Mouse (Mus musculus): ENCODE data around the gene Atp8b2. TPM values are rescaled to one million over a fixed set of nuclear protein-coding genes. Genes with fewer than 3 reads are reported as not detected.

Gene Atp8b2
- polyA plus RNA-seq, 1 experiment from 2014 or later: 10.3 TPM

DNA sequence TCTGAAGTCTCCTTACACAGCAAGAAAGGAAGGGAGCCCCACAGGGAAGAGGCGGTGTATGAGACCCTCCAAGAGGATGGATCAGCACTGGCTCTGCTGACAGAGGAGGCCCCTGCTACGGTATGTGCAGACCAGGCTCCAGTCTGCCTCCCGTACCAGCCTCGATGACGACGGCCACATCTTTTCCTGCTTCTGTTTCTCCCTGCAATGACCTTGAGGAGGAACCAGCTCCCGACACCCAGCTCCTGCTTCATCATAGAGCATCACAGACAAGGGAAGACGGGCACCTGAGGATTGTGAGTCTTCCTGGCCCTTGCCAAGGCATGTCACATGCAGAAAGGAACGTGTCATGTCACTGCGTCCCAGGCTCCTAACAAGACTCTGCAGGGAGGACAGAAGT lies 65.3 kb downstream of the Atp8b2 start:
- Histone ChIP-seq H3K9me3 (no peaks in the 10 kb centered on the region), H3K4me1 (peaks cover 27% of the 10 kb centered on the region), H3K27me3 (replicated peaks) (peaks cover 23% of the 10 kb centered on the region), H3K4me3 (no peak overlapping the region), H3K36me3 (no peaks in the 10 kb centered on the region), H3K27ac (replicated peaks) (no peak overlapping the region), H3K4me2 (no peak overlapping the region), H3K9ac (no peak overlapping the region)
- 50% methylated on average over 10 of the region's 10 CpGs for WGBS
- no peak for ATAC-seq (ENCODE audit: extremely low read depth, insufficient number of reproducible peaks, low FRiP score, low TSS enrichment)

- Histone ChIP-seq H3K27me3 (replicated peaks) (peaks cover 20% of the 10 kb centered on the region), H3K4me3 (no peak overlapping the region), H3K9ac (no peak overlapping the region), H3K27ac (replicated peaks) (no peak overlapping the region), H3K4me2 (no peak overlapping the region), H3K36me3 (no peaks in the 10 kb centered on the region), H3K9me3 (no peaks in the 10 kb centered on the region), H3K4me1 (peaks cover 26% of the 10 kb centered on the region)
- 68% methylated on average over 8 of the region's 8 CpGs for WGBS
- ATAC-seq (ENCODE audit: extremely low read depth, insufficient number of reproducible peaks, low FRiP score, low TSS enrichment): no peak
Measured at GRCm38 (mm10) chr3:89897204-89897796, 66.0 kb downstream of the Atp8b2 start.

DNA sequence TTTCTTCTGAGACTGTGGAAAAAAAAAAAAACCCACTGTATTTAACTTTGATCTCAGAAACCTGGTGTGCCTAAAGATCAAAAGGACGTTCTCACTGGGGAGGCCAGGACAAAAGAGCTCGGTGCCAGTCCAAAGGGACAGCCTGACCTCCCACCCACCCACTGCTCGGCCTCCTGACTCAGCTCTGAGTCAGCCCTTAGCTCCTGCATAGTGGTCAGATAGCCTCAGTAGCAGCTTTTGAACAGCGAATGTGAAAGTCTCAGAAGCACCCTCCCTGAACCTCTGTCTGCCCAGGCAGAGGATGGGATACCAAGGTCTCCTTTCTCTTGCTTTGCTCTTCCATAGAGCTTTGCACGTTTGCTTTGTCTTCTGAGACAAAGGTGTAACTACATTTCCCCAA lies 66.7 kb downstream of the Atp8b2 start:
- Histone ChIP-seq H3K4me2 (no peak overlapping the region), H3K27me3 (replicated peaks) (peaks cover 20% of the 10 kb centered on the region), H3K27ac (replicated peaks) (no peak overlapping the region), H3K4me1 (peaks cover 19% of the 10 kb centered on the region), H3K4me3 (no peak overlapping the region), H3K9me3 (no peaks in the 10 kb centered on the region), H3K9ac (no peak overlapping the region), H3K36me3 (no peaks in the 10 kb centered on the region)
- no peak for ATAC-seq (ENCODE audit: extremely low read depth, insufficient number of reproducible peaks, low FRiP score, low TSS enrichment)
- WGBS: 33% methylated on average over 5 of the region's 5 CpGs

DNA sequence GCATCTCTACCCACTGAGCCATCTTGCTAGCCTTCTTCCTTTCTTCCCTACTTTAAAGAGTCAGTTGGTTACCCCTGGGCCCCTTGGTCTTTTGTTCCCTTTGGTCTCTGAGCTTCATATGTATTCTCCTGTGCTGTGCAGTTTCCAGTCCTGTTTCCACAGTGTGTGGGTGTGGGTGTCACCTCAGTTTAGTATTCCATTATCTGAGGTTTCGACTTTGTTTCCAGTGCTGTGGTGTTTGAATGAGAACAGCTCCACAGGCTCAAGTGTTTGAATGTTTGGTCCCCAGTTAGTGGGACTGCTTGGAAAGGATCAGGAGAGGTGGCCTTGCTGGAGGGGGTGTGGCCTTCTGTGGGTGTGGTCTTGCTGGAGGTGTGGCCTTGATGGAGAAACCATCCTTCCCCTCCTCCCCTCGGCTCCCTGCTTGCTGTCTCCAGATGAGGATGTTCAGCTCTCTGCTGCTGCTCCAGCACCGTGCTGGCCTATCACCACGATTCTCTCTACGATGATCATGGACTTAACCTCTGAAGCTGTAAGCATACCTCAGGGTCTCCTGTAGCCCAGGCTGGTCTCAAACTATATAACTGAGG lies 70.7 kb downstream of the Atp8b2 start:
- WGBS: 71% methylated on average over 5 of the region's 5 CpGs
- Histone ChIP-seq H3K4me1 (no peaks in the 10 kb centered on the region; the same call in 1 of the 2 replicates), H3K4me3 (no peak overlapping the region), H3K9me3 (no peaks in the 10 kb centered on the region), H3K9ac (no peak overlapping the region), H3K4me2 (no peak overlapping the region), H3K36me3 (no peaks in the 10 kb centered on the region), H3K27me3 (replicated peaks) (peaks cover 13% of the 10 kb centered on the region), H3K27ac (replicated peaks) (no peak overlapping the region)
- ATAC-seq (ENCODE audit: extremely low read depth, insufficient number of reproducible peaks, low FRiP score, low TSS enrichment): no peak

GRCm38 (mm10) chr3:89891696-89892095 lies 71.6 kb downstream of the Atp8b2 start:
- ATAC-seq (ENCODE audit: extremely low read depth, insufficient number of reproducible peaks, low FRiP score, low TSS enrichment): no peak
- no peaks in the 10 kb centered on the region for H3K4me1 ChIP-seq

GRCm38 (mm10) chr3:89889841-89890430 lies 73.4 kb downstream of the Atp8b2 start:
- Histone ChIP-seq H3K9ac (no peak overlapping the region), H3K27ac (replicated peaks) (no peak overlapping the region), H3K9me3 (no peaks in the 10 kb centered on the region), H3K4me3 (no peak overlapping the region), H3K4me1 (no peaks in the 10 kb centered on the region), H3K36me3 (no peaks in the 10 kb centered on the region), H3K4me2 (no peak overlapping the region), H3K27me3 (replicated peaks) (peaks cover 3% of the 10 kb centered on the region; the same call in 1 of the 2 replicates)
- 66% methylated on average over 8 of the region's 8 CpGs for WGBS
- no peak for ATAC-seq (ENCODE audit: extremely low read depth, insufficient number of reproducible peaks, low FRiP score, low TSS enrichment)

More at GRCm38 (mm10) chr3:89891696-89892095, 71.6 kb downstream of the Atp8b2 start:
- H3K9me3 ChIP-seq: no peaks in the 10 kb centered on the region
- H3K9ac ChIP-seq: no peak overlapping the region
- no peak overlapping the region for H3K4me3 ChIP-seq
- no peak overlapping the region for H3K4me2 ChIP-seq
- no peak overlapping the region for H3K27ac ChIP-seq (replicated peaks)
- no peaks in the 10 kb centered on the region for H3K36me3 ChIP-seq
- H3K27me3 ChIP-seq (replicated peaks): peaks cover 8% of the 10 kb centered on the region

Small RNA genes lying within 50 kb of the gene (microRNA-seq; reads per million reads assigned to microRNA genes)
- gene Mir7669: 0.82 reads per million

Other genes with a start within 250 kb of the Atp8b2 start
- gene Adar, start 248.5 kb downstream of the Atp8b2 start, polyA plus RNA-seq (2015; fragmentation: Nextera tagmentation; extraction: Ambion mirVana): 7.5 and 7.8 TPM in 2 replicates
- gene Chrnb2, start 198.9 kb downstream of the Atp8b2 start, polyA plus RNA-seq (2015; fragmentation: Nextera tagmentation; extraction: Ambion mirVana): 0.18 and 0.44 TPM in 2 replicates
- gene Ube2q1, start 189.9 kb downstream of the Atp8b2 start, polyA plus RNA-seq (2015; fragmentation: Nextera tagmentation; extraction: Ambion mirVana): 8.2 and 8.4 TPM in 2 replicates
- gene She, start 132.1 kb downstream of the Atp8b2 start, polyA plus RNA-seq (2015; fragmentation: Nextera tagmentation; extraction: Ambion mirVana): 6.2 and 6.8 TPM in 2 replicates
- gene Il6ra, start 50.3 kb downstream of the Atp8b2 start, polyA plus RNA-seq (2015; fragmentation: Nextera tagmentation; extraction: Ambion mirVana): 0.74 and 0.75 TPM in 2 replicates
- 79.3 and 97.1 TPM in 2 replicates for gene Hax1, start 35.3 kb upstream of the Atp8b2 start, polyA plus RNA-seq (2015; fragmentation: Nextera tagmentation; extraction: Ambion mirVana)
- 129 and 148 TPM in 2 replicates for gene 4933434E20Rik, start 88.1 kb upstream of the Atp8b2 start, polyA plus RNA-seq (2015; fragmentation: Nextera tagmentation; extraction: Ambion mirVana)
- 121 and 129 TPM in 2 replicates for gene Ubap2l, start 89.1 kb upstream of the Atp8b2 start, polyA plus RNA-seq (2015; fragmentation: Nextera tagmentation; extraction: Ambion mirVana)
- gene Tpm3, start 109.1 kb upstream of the Atp8b2 start, polyA plus RNA-seq (2015; fragmentation: Nextera tagmentation; extraction: Ambion mirVana): 290 and 300 TPM in 2 replicates
- gene Nup210l, start 140.6 kb upstream of the Atp8b2 start, polyA plus RNA-seq (2015; fragmentation: Nextera tagmentation; extraction: Ambion mirVana): 0.28 and 0.31 TPM in 2 replicates